Mouse (Mus musculus) E14TG2a.4 (cell line): ENCODE measurements at regions not wholly inside any gene's neighbourhood (a gene's known extent, or its start where the extent isn't known, plus 50 kb on each side); places are given as distances from the start of the nearest gene placed in this dataset.

Experiments
- CTCF ChIP-seq: conservative IDR thresholded peaks from 2 replicates; pipeline ENCODE4 v1.5.1; 2014; ENCODE audit warnings: low read length
- POU5F1 ChIP-seq: IDR thresholded peaks from 2 replicates; pipeline ENCODE4 v1.6.1; 2014; ENCODE audit warnings: low read length, borderline replicate concordance

DNA sequence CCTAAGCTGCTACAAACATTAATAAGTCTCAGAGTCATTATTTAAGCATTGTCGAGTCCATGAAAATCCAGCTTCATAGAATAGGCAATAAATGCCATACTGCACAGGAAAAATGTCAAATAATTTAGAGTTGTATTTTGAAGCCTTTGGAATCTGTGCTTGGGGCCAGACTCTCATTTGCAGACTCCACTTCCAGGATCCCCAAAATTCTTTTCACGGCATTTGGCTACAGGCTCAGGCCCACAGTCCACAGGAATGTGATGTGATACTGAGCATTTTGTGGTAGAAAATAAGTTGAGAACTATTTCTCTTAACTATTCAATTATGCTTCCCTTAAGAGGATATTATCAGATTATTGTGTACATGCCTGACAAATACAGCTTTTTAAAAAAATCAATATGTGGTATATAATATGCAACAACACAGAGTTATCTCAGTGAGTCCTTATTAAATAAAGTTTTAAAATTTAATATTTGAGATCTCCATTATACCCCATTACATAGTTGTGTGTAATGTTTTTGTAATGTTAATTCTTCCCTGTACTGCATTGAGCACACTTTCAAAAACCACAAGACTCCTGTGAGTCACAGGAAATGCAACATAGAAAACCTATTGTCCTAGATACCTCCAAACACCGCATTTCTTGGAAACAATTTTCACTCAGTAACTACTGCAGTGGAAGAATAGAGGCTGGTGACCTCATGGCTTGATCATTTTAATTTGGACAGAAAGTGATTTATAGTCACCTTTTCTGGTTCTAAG is 78.5 kb upstream of the Nbea start:
- no peak for TF ChIP-seq CTCF
- no peak for TF ChIP-seq POU5F1
